Mouse (Mus musculus): ENCODE results near the gene Me3. TPM values are rescaled to one million over a fixed set of nuclear protein-coding genes. Genes with fewer than 3 reads are reported as not detected.
"Not testable (repeated sequence)": the region's sequence is repeated elsewhere in the genome, so short reads cannot be mapped to it uniquely, and the experiment has no call there.

The Me3 gene
- polyA plus RNA-seq, 1 experiment from 2014 or later, result 3.8 TPM

- H3K27me3 ChIP-seq (replicated peaks); H3K27ac ChIP-seq (ENCODE audit: poor library complexity, severe bottlenecking); H3K36me3 ChIP-seq; H3K4me2 ChIP-seq; H3K9ac ChIP-seq; H3K4me1 ChIP-seq (replicated peaks); H3K4me3 ChIP-seq; H3K9me3 ChIP-seq (replicated peaks); ATAC-seq (ENCODE audit: insufficient number of reproducible peaks, low FRiP score): not testable (repeated sequence)
- 89% methylated on average over 2 of the region's 2 CpGs for WGBS
These were observed 98.9 kb downstream of the Me3 start for GRCm38 (mm10) chr7:89731115-89731514.

GRCm38 (mm10) chr7:89748415-89748814, 116.2 kb downstream of the Me3 start:
- 46% methylated on average over 7 of the region's 7 CpGs for WGBS
- Histone ChIP-seq H3K9ac (no peak overlapping the region), H3K4me2 (no peak overlapping the region), H3K4me3 (no peak overlapping the region), H3K4me1 (replicated peaks) (peaks cover 14% of the 10 kb centered on the region), H3K27me3 (replicated peaks) (no peaks in the 10 kb centered on the region), H3K36me3 (no peaks in the 10 kb centered on the region), H3K27ac (ENCODE audit: poor library complexity, severe bottlenecking) (no peak overlapping the region), H3K9me3 (replicated peaks) (no peaks in the 10 kb centered on the region)
- ATAC-seq (ENCODE audit: insufficient number of reproducible peaks, low FRiP score), result no peak

- H3K4me2 ChIP-seq, result no peak overlapping the region
- 51% methylated on average over 2 of the region's 2 CpGs for WGBS
- ATAC-seq (ENCODE audit: insufficient number of reproducible peaks, low FRiP score), result no peak
- no peak overlapping the region for H3K27ac ChIP-seq (ENCODE audit: poor library complexity, severe bottlenecking)
- no peaks in the 10 kb centered on the region for H3K9me3 ChIP-seq (replicated peaks)
- H3K4me1 ChIP-seq (replicated peaks), result peaks cover 14% of the 10 kb centered on the region
- no peaks in the 10 kb centered on the region for H3K36me3 ChIP-seq
- no peak overlapping the region for H3K9ac ChIP-seq
- H3K4me3 ChIP-seq, result no peak overlapping the region
- no peaks in the 10 kb centered on the region for H3K27me3 ChIP-seq (replicated peaks)
These were observed 117.0 kb downstream of the Me3 start for GRCm38 (mm10) chr7:89749183-89749582.

GRCm38 (mm10) chr7:89766678-89767508, 134.7 kb downstream of the Me3 start:
- no peaks in the 10 kb centered on the region for H3K4me1 ChIP-seq (replicated peaks)
- H3K27me3 ChIP-seq (replicated peaks), result no peaks in the 10 kb centered on the region
- H3K36me3 ChIP-seq, result no peaks in the 10 kb centered on the region
- H3K27ac ChIP-seq (ENCODE audit: poor library complexity, severe bottlenecking), result no peak overlapping the region
- ATAC-seq (ENCODE audit: insufficient number of reproducible peaks, low FRiP score), result no peak
- no peak overlapping the region for H3K4me2 ChIP-seq
- no peak overlapping the region for H3K9ac ChIP-seq
- peaks cover under 1% of the 10 kb centered on the region; the same call in 1 of the 2 replicates for H3K9me3 ChIP-seq (replicated peaks)
- no peak overlapping the region for H3K4me3 ChIP-seq
- 79% methylated on average over 5 of the region's 5 CpGs for WGBS

- H3K4me1 ChIP-seq (replicated peaks), result peaks cover 8% of the 10 kb centered on the region
- no peak overlapping the region for H3K9ac ChIP-seq
- no peaks in the 10 kb centered on the region for H3K27me3 ChIP-seq (replicated peaks)
- WGBS, result 49% methylated on average over 9 of the region's 9 CpGs
- H3K9me3 ChIP-seq (replicated peaks), result no peaks in the 10 kb centered on the region
- no peak overlapping the region for H3K27ac ChIP-seq (ENCODE audit: poor library complexity, severe bottlenecking)
- H3K4me3 ChIP-seq, result no peak overlapping the region
- no peaks in the 10 kb centered on the region for H3K36me3 ChIP-seq
- no peak for ATAC-seq (ENCODE audit: insufficient number of reproducible peaks, low FRiP score)
- H3K4me2 ChIP-seq, result no peak overlapping the region
These were observed 137.1 kb downstream of the Me3 start for GRCm38 (mm10) chr7:89769106-89769896.

- Histone ChIP-seq H3K9ac (no peak overlapping the region), H3K4me2 (no peak overlapping the region), H3K4me3 (no peak overlapping the region), H3K9me3 (replicated peaks) (no peaks in the 10 kb centered on the region), H3K27ac (ENCODE audit: poor library complexity, severe bottlenecking) (no peak overlapping the region), H3K27me3 (replicated peaks) (no peaks in the 10 kb centered on the region), H3K36me3 (no peaks in the 10 kb centered on the region), H3K4me1 (replicated peaks) (peaks cover 8% of the 10 kb centered on the region)
- 60% methylated on average over 6 of the region's 6 CpGs for WGBS
- no peak for ATAC-seq (ENCODE audit: insufficient number of reproducible peaks, low FRiP score)
These were observed 137.8 kb downstream of the Me3 start for GRCm38 (mm10) chr7:89770021-89770420.

GRCm38 (mm10) chr7:89772906-89773305, 140.7 kb downstream of the Me3 start:
- WGBS, result 81% methylated on average over 5 of the region's 5 CpGs
- peaks cover 6% of the 10 kb centered on the region; the same call in 1 of the 2 replicates for H3K9me3 ChIP-seq (replicated peaks)
- peaks cover 8% of the 10 kb centered on the region for H3K4me1 ChIP-seq (replicated peaks)
- H3K27ac ChIP-seq (ENCODE audit: poor library complexity, severe bottlenecking), result no peak overlapping the region
- no peaks in the 10 kb centered on the region for H3K27me3 ChIP-seq (replicated peaks)
- H3K4me3 ChIP-seq, result no peak overlapping the region
- no peaks in the 10 kb centered on the region for H3K36me3 ChIP-seq
- H3K9ac ChIP-seq, result no peak overlapping the region
- no peak for ATAC-seq (ENCODE audit: insufficient number of reproducible peaks, low FRiP score)
- H3K4me2 ChIP-seq, result no peak overlapping the region

GRCm38 (mm10) chr7:89773352-89773921, 141.2 kb downstream of the Me3 start:
- Histone ChIP-seq H3K9me3 (replicated peaks) (peaks cover 6% of the 10 kb centered on the region; the same call in 1 of the 2 replicates), H3K4me1 (replicated peaks) (peaks cover 8% of the 10 kb centered on the region), H3K4me3 (no peak overlapping the region), H3K9ac (no peak overlapping the region), H3K27ac (ENCODE audit: poor library complexity, severe bottlenecking) (peak overlapping the region; percentile 48; the same call in 1 of the 2 replicates), H3K4me2 (no peak overlapping the region), H3K36me3 (no peaks in the 10 kb centered on the region), H3K27me3 (replicated peaks) (no peaks in the 10 kb centered on the region)
- ATAC-seq (ENCODE audit: insufficient number of reproducible peaks, low FRiP score), result no peak; the same call in 1 of the 2 replicates
- 69% methylated on average over 3 of the region's 3 CpGs for WGBS

GRCm38 (mm10) chr7:89773926-89774325, 141.7 kb downstream of the Me3 start:
- H3K9ac ChIP-seq, result no peak overlapping the region
- peaks cover 6% of the 10 kb centered on the region; the same call in 1 of the 2 replicates for H3K9me3 ChIP-seq (replicated peaks)
- no peak for ATAC-seq (ENCODE audit: insufficient number of reproducible peaks, low FRiP score)
- peak overlapping the region; percentile 48; the same call in 1 of the 2 replicates for H3K27ac ChIP-seq (ENCODE audit: poor library complexity, severe bottlenecking)
- H3K27me3 ChIP-seq (replicated peaks), result no peaks in the 10 kb centered on the region
- peaks cover 8% of the 10 kb centered on the region for H3K4me1 ChIP-seq (replicated peaks)
- WGBS, result 32% methylated on average over 2 of the region's 2 CpGs
- no peak overlapping the region for H3K4me3 ChIP-seq
- no peaks in the 10 kb centered on the region for H3K36me3 ChIP-seq
- H3K4me2 ChIP-seq, result no peak overlapping the region

- no peaks in the 10 kb centered on the region for H3K36me3 ChIP-seq
- WGBS, result 90% methylated on average over 2 of the region's 2 CpGs
- H3K4me3 ChIP-seq, result no peak overlapping the region
- H3K9me3 ChIP-seq (replicated peaks), result peaks cover 6% of the 10 kb centered on the region; the same call in 1 of the 2 replicates
- H3K27me3 ChIP-seq (replicated peaks), result no peaks in the 10 kb centered on the region
- no peak overlapping the region for H3K9ac ChIP-seq
- no peak overlapping the region for H3K4me2 ChIP-seq
- ATAC-seq (ENCODE audit: insufficient number of reproducible peaks, low FRiP score), result no peak
- no peak overlapping the region for H3K27ac ChIP-seq (ENCODE audit: poor library complexity, severe bottlenecking)
- H3K4me1 ChIP-seq (replicated peaks), result peaks cover 8% of the 10 kb centered on the region
These were observed 143.7 kb downstream of the Me3 start for GRCm38 (mm10) chr7:89775848-89776247.

GRCm38 (mm10) chr7:89781391-89781790, 149.2 kb downstream of the Me3 start:
- H3K4me2 ChIP-seq, result no peak overlapping the region
- WGBS, result 70% methylated on average over 1 of the region's 1 CpGs

More at GRCm38 (mm10) chr7:89781391-89781790, 149.2 kb downstream of the Me3 start:
- Histone ChIP-seq H3K4me1 (replicated peaks) (peaks cover 14% of the 10 kb centered on the region; the same call in 1 of the 2 replicates), H3K36me3 (no peaks in the 10 kb centered on the region), H3K9ac (no peak overlapping the region), H3K9me3 (replicated peaks) (peaks cover 4% of the 10 kb centered on the region; the same call in 1 of the 2 replicates), H3K27me3 (replicated peaks) (no peaks in the 10 kb centered on the region), H3K4me3 (no peak overlapping the region), H3K27ac (ENCODE audit: poor library complexity, severe bottlenecking) (no peak overlapping the region)
- ATAC-seq (ENCODE audit: insufficient number of reproducible peaks, low FRiP score), result no peak
